Mouse (Mus musculus) forebrain, postnatal 0 days (tissue): Measurements from ENCODE around the gene Homer3. TPM values are rescaled to one million over a fixed set of nuclear protein-coding genes. Genes with fewer than 3 reads are reported as not detected.

Experiments used
- ATAC-seq: fragments of 200-750 bp; cut with Nextera tagmentation; 2 replicates; pipeline ENCODE4 v1.8.0; 2017; ENCODE audit warnings: mild to moderate bottlenecking, moderate library complexity
- DNase-seq: peaks from one replicate; pipeline ENCODE4 v3.0.0-alpha.2; 2015
- H3K27ac ChIP-seq: fragments of 300-500 bp; sonication (generic); 2 replicates; pipeline ENCODE4 v1.5.1; 2014; ENCODE audit warnings: low read depth, mild to moderate bottlenecking, antibody characterized with exemption, low read length, moderate library complexity, mixed read lengths
- H3K27me3 ChIP-seq: fragments of 300-500 bp; sonication (generic); 2 replicates; pipeline ENCODE4 v1.6.1; 2014; ENCODE audit warnings: mild to moderate bottlenecking, low read length, mixed read lengths; ENCODE audit not compliant: insufficient read depth
- H3K36me3 ChIP-seq: fragments of 300-500 bp; sonication (generic); 2 replicates; pipeline ENCODE4 v1.6.1; 2014; ENCODE audit warnings: mild to moderate bottlenecking, moderate library complexity; ENCODE audit not compliant: insufficient read depth
- H3K4me1 ChIP-seq: fragments of 300-500 bp; sonication (generic); 2 replicates; pipeline ENCODE4 v1.6.1; 2014; ENCODE audit warnings: antibody characterized with exemption; ENCODE audit not compliant: insufficient read depth
- H3K4me2 ChIP-seq: fragments of 300-500 bp; sonication (generic); 2 replicates; pipeline ENCODE4 v1.6.1; 2014; ENCODE audit warnings: low read depth, mild to moderate bottlenecking, moderate library complexity
- H3K4me3 ChIP-seq: fragments of 300-500 bp; sonication (generic); 2 replicates; pipeline ENCODE4 v1.5.1; 2014; ENCODE audit warnings: low read depth, low read length, mixed read lengths
- H3K9ac ChIP-seq: fragments of 300-500 bp; sonication (generic); 2 replicates; pipeline ENCODE4 v1.6.1; 2014; ENCODE audit warnings: mild to moderate bottlenecking
- H3K9me3 ChIP-seq: fragments of 300-500 bp; sonication (generic); 2 replicates; pipeline ENCODE4 v1.6.1; 2016; ENCODE audit warnings: low read length
- CTCF ChIP-seq: sonication (generic); IDR thresholded peaks from 2 replicates; pipeline ENCODE4 v1.5.1; 2016; ENCODE audit warnings: antibody characterized with exemption, control low read depth, low read depth
- WGBS: fragments of 180-500 bp; shearing (Covaris S2); extraction: QIAGEN DNeasy Blood & Tissue Kit; methylation state at CpG from one replicate; pipeline ENCODE4 v1.1.7; 2014; 5-methylcytosine and 5-hydroxymethylcytosine counted together
- polyA plus RNA-seq: library from polyadenylated mRNA; unstranded; fragments of >200 nt; fragmentation: Nextera tagmentation; extraction: Ambion mirVana; gene quantifications from 2 replicates; pipeline ENCODE4 v1.2.1, GENCODE M21; 2015
- total RNA-seq: library from RNA; depleted of rRNA; stranded (reverse); fragments of >200 nt; gene quantifications from 2 replicates; pipeline ENCODE4 v1.2.3, GENCODE M21; 2014

The Homer3 gene
- total and polyA plus RNA-seq, 2 experiments from 2014 or later = 20.2 to 34.7 TPM

GRCm38 (mm10) chr8:70247841-70248240, 34.8 kb upstream of the Homer3 start:
- no peaks in the 10 kb centered on the region for H3K27me3 ChIP-seq
- no peak overlapping the region for H3K4me2 ChIP-seq
- DNase-seq (no peak), ATAC-seq (no peak)
- no peak for TF ChIP-seq CTCF
- no peak overlapping the region for H3K27ac ChIP-seq
- no peaks in the 10 kb centered on the region for H3K4me1 ChIP-seq
- no peaks in the 10 kb centered on the region for H3K9me3 ChIP-seq
- no peak overlapping the region for H3K4me3 ChIP-seq
- 85% methylated on average over 3 of the region's 3 CpGs for WGBS
- H3K36me3 ChIP-seq = peaks cover 82% of the 10 kb centered on the region
- H3K9ac ChIP-seq = no peak overlapping the region

GRCm38 (mm10) chr8:70254628-70255027, 28.0 kb upstream of the Homer3 start:
- Histone ChIP-seq H3K9ac (no peak overlapping the region), H3K36me3 (peaks cover 96% of the 10 kb centered on the region), H3K27ac (no peak overlapping the region), H3K4me2 (no peak overlapping the region), H3K27me3 (no peaks in the 10 kb centered on the region), H3K4me3 (no peak overlapping the region), H3K9me3 (no peaks in the 10 kb centered on the region), H3K4me1 (no peaks in the 10 kb centered on the region)
- peak; percentile 30; the same call in 1 of the 2 replicates for TF ChIP-seq CTCF
- no peak; the same call in 1 of the 2 replicates for ATAC-seq
- 76% methylated on average over 1 of the region's 1 CpGs for WGBS
- DNase-seq = no peak

GRCm38 (mm10) chr8:70257456-70257855, 25.2 kb upstream of the Homer3 start:
- ATAC-seq = no peak

GRCm38 (mm10) chr8:70258600-70258999, 24.0 kb upstream of the Homer3 start:
- peaks cover 96% of the 10 kb centered on the region for H3K36me3 ChIP-seq
- H3K4me3 ChIP-seq = no peak overlapping the region
- no peak overlapping the region for H3K27ac ChIP-seq
- DNase-seq (no peak), ATAC-seq (no peak)
- H3K27me3 ChIP-seq = no peaks in the 10 kb centered on the region
- no peak overlapping the region for H3K9ac ChIP-seq
- no peaks in the 10 kb centered on the region for H3K4me1 ChIP-seq
- WGBS = 85% methylated on average over 5 of the region's 5 CpGs
- TF ChIP-seq CTCF = no peak
- no peak overlapping the region for H3K4me2 ChIP-seq
- no peaks in the 10 kb centered on the region for H3K9me3 ChIP-seq

More at GRCm38 (mm10) chr8:70257456-70257855, 25.2 kb upstream of the Homer3 start:
- TF ChIP-seq CTCF = no peak
- WGBS = 83% methylated on average over 3 of the region's 3 CpGs
- no peak overlapping the region for H3K9ac ChIP-seq
- no peak overlapping the region for H3K4me3 ChIP-seq
- DNase-seq = no peak
- no peaks in the 10 kb centered on the region for H3K27me3 ChIP-seq
- no peak overlapping the region for H3K27ac ChIP-seq
- no peaks in the 10 kb centered on the region for H3K9me3 ChIP-seq
- H3K36me3 ChIP-seq = peaks cover 96% of the 10 kb centered on the region
- no peaks in the 10 kb centered on the region for H3K4me1 ChIP-seq
- H3K4me2 ChIP-seq = no peak overlapping the region

- no peaks in the 10 kb centered on the region for H3K4me1 ChIP-seq
- WGBS = 89% methylated on average over 2 of the region's 2 CpGs
- TF ChIP-seq CTCF = no peak
- DNase-seq (no peak), ATAC-seq (no peak)
- no peak overlapping the region for H3K27ac ChIP-seq
- no peak overlapping the region for H3K4me3 ChIP-seq
- no peak overlapping the region for H3K9ac ChIP-seq
- H3K27me3 ChIP-seq = no peaks in the 10 kb centered on the region
- no peaks in the 10 kb centered on the region for H3K9me3 ChIP-seq
- peaks cover 96% of the 10 kb centered on the region for H3K36me3 ChIP-seq
- H3K4me2 ChIP-seq = no peak overlapping the region
Observed at GRCm38 (mm10) chr8:70259043-70259442, 23.6 kb upstream of the Homer3 start.

GRCm38 (mm10) chr8:70267674-70268073, 15.0 kb upstream of the Homer3 start:
- no peak for TF ChIP-seq CTCF
- no peak for ATAC-seq
- Histone ChIP-seq H3K4me3 (no peak overlapping the region), H3K9ac (no peak overlapping the region), H3K9me3 (no peaks in the 10 kb centered on the region), H3K36me3 (peaks cover 36% of the 10 kb centered on the region), H3K4me2 (no peak overlapping the region), H3K27me3 (no peaks in the 10 kb centered on the region), H3K27ac (no peak overlapping the region), H3K4me1 (no peaks in the 10 kb centered on the region)
- WGBS = 88% methylated on average over 3 of the region's 3 CpGs
- no peak for DNase-seq

GRCm38 (mm10) chr8:70268311-70268710, 14.3 kb upstream of the Homer3 start:
- TF ChIP-seq CTCF = no peak
- no peaks in the 10 kb centered on the region for H3K27me3 ChIP-seq
- H3K9ac ChIP-seq = no peak overlapping the region
- no peaks in the 10 kb centered on the region for H3K4me1 ChIP-seq
- H3K4me3 ChIP-seq = no peak overlapping the region
- 0 out of 2 replicates have a peak overlapping the region, but pooled peaks have one; percentile 40 for H3K27ac ChIP-seq
- H3K36me3 ChIP-seq = peaks cover 30% of the 10 kb centered on the region
- DNase-seq (peak; percentile 8), ATAC-seq (peak; percentile 12; the same call in 1 of the 2 replicates)
- WGBS = 29% methylated on average over 5 of the region's 5 CpGs
- no peak overlapping the region for H3K4me2 ChIP-seq
- H3K9me3 ChIP-seq = no peaks in the 10 kb centered on the region
